Mouse (Mus musculus): ENCODE measurements at regions not wholly inside any gene's neighbourhood (a gene's known extent, or its start where the extent isn't known, plus 50 kb on each side); places are given as distances from the start of the nearest gene placed in this dataset.
A peak's percentile ranks its signal among the peaks of the same experiment; 100 is the strongest.

DNA sequence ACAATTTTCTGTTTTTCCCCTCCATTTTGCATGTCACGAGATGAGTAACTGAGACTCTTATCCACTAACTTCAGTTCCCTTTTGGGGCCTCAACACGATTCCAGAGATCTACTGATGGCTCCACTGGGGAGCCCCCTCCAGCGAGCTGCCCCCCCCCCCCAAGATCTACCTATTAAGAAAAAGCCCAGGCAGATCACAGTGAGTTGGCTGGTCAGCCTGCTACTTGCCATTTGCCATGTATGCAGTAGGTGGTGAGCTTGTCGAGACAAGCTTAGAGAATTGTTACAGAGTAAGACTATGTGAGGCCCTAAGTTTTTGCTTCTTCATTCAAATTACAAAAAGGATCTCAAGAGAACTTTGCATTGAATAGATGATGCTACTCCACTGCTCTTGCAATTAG lies 426.3 kb upstream of the Ubash3b start:
- no peak for DNase-seq

DNA sequence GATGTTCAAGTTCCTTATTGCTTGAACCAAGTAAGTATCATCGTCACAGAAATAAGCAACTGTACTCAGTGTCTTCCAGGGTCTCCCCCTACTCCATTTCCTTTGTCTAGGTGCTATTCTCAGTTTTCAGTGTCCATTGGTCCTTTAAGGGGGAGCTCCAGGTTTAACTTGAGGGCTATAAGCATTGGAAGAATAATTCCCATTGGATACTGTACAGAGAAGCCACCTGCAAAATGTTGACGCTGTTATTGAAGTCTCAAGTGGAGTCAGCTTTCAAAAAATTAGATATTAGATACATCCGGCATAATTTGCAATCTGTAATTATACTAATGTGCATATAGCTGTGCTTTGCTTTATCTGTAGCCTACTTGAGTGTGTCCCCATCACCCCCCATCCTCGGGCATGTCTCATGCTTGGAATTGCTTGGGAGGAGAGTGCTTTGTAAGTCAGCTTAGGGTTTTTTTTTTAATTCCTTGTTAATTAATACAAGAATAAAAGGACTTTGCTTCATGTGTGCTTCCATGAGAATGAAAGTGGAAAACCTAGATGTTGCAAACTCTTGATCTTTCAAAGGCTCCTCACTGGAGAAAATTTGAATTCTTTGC lies 425.6 kb upstream of the Ubash3b start:
- no peak for DNase-seq

DNA sequence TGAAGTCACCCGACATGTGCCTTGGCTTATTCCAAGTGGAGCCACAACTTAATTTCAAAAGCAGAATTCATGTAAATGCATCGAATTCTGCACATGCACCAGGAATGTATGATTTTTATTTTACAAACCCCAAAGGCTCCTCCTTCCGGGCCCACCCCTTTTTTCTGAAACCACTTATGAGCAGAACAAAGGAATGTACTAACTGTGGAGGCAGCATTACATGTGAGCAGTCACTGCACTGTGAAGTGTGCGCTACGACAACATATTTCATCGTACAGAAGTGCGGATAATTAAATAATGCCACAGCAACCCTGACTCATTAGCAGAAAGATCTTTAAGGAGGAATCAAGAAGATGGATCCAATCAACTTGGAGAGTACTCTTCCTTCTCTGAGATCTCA lies 424.8 kb upstream of the Ubash3b start:
- DNase-seq = no peak

DNA sequence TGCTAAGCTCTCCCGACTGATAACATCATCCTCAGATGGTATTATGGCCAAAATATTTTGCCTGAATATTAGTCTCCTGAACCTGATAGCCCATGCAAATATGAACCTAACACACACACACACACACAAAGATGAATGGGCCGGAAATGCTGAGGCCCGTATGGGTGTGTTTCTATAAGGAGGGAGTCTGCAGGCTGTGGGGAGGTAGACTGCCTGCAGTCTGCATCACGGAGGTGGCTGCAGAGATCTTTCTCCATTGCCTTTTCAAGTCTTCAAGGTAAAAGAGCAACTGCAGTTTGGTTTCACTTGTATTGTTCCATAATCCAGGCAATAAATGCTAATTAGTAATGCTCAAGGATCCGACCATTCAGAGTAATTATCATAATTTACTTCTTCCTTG lies 424.3 kb upstream of the Ubash3b start:
- no peak for DNase-seq

DNA sequence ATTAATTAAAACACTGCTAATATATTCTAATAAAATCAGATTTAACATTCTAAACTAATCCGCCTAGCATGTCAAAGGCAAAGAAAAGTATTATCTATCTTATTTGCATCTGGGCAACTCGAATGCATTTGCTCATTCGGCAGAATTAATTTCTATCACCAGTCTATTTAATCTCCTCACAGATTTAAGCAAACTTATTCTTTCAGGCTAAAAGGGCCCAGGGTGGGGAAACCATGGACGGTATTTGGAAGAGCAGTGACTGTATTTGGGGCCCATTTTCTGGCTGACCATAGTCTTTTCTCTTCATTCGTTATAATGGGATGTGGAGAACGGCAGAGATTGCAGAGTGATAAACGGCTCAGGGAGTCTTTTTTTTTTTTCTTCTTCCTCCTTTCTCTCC lies 423.5 kb upstream of the Ubash3b start:
- no peak for DNase-seq

DNA sequence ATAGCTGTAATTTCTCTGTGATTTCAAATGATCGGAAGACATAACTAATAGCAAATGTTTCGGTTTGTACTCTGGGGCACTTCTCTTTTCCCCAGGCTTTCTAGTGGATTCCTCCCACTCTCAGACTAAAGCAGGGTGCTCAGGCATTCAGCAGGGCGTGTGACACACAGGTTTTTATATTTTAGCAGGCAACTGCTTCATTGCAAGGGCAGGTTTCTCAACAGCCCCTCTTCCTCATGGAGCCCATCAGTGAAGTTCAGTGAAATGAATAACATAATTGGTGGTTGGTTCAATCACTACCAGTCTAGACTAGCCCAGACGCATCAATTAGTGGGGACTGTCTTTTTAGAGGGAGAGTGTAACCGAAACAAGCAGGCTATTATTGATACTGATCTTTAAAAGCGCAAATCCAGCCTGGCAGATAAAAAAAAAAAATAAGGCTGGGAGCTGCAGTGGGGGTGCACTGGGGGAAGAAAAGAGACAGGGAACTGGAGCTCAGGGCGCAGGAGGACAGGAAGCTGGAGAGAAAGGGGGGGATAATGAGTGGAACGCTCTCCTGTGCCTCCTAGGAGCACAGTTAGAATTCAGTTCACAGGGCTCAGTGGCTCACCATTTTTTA lies 422.3 kb upstream of the Ubash3b start:
- DNase-seq = peak; percentile 34

DNA sequence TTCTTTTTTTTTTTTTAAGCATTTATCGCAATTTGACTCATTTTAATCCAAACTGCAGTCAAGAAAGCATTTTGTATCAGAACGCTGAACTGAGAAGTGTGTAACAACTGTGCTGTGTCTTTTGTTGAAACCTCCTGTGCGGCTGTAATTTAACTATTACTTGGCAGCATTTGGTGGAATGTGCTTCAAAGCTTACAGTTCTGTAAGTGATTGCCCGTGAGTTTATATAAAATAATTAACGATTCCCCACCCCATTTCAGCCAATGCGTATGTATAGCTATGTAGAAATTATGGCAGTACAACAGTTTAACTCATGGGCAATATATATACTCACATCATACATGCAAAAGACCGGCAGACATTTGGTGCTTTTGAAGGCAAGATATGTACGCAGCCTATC lies 421.8 kb upstream of the Ubash3b start:
- DNase-seq = no peak

DNA sequence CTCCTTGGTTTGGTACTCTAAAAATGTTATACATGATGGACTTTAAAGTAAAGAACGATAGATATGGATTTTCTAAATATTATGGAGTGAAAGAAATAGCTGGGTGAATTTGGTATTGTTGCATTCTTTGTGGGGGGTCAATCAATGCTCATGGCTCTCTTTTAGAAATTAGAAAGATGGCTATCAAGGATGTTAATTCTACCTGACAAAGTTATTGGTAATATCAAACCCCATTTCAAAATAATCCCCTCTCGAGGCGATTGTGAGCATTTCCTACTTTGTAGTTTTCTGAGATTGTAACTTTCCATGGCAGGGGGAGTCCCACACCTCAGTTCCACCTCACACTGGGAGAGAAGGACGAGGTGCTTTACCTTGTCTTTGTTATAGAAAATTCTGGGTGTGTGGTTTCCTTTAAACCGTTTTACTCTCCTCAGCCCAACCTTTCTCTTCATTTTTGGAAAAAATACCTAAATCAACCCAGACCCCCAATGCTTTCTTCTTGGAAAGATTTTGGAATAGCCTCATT lies 421.3 kb upstream of the Ubash3b start:
- no peak for DNase-seq

DNA sequence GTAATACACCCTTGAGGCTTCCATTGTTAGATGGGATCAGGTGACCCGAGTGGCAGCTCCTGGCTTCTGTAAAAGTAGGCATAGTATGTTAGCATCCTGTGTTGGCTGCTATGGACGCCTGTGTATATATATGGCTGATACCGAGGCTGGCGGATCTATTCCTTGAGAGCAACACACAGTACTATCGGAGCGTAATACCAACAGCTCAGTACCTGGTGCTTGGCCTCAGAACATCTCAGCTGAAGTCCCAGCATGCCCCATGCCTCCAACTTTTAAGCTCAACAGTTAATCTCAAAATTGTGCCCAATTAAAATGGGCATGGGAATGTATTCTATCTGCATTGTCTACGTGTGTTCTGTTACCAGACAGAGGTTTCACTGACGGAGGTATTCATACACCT lies 420.7 kb upstream of the Ubash3b start:
- DNase-seq = peak; percentile 33

DNA sequence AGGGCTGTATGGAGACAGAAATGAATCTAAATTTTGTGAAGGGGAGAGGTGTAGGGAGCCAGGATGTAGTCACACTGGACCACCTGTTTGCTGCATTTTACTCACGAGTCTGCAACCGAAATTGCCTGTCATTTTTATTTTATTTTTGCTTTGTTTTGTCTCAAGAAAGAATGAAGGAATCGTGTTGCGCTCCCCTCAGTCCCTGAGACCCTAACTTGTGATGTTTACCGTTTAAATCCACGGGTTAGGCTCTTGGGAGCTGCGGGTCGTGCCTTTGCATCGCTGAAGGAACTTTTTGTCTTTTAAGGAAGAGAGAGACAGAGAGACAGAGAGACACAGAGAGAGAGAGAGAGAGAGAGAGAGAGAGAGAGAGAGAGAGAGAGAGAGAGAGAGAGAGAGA lies 420.2 kb upstream of the Ubash3b start:
- DNase-seq = no peak

DNA sequence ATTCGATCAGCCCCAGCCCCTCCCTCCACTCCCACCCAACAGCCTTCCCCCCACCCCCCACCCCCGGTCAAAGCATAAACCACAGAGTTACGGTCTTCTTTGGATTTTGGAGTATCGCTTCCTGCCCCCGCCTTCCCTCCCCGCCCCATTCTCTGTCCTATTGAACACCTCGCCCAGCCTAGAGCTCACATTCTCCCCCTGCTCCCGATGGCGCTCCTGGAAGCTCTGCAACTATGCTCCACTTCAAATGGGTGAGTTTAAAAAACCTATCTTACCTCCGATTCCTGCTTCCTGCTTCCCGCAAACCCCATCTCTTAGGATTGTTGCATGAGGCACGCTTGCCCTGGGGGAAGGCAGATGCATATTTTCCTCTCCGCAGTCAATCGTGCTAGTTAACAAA lies 419.7 kb upstream of the Ubash3b start:
- DNase-seq = peak; percentile 46

DNA sequence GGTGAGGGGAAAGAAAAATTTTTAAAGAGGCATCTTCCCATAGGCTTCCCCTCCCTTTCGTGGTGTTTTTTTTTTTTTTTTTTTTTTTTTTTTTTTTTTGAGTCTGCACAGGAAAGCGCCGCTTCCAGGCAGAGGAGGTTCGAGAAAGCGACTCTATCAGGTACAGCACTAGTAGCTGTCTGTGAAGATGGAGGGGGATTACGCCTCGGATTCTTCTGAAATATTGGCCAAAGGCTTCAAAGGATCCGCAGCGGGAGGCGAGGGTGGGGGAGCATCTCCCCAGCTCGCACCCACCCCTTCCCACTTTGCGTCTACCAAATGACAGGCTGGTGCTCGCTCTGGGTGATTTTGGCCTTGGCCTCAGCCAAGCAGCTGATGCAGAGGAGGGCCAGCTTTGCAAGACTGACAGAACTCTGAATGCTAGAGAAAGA lies 419.1 kb upstream of the Ubash3b start:
- DNase-seq = peak; percentile 73

DNA sequence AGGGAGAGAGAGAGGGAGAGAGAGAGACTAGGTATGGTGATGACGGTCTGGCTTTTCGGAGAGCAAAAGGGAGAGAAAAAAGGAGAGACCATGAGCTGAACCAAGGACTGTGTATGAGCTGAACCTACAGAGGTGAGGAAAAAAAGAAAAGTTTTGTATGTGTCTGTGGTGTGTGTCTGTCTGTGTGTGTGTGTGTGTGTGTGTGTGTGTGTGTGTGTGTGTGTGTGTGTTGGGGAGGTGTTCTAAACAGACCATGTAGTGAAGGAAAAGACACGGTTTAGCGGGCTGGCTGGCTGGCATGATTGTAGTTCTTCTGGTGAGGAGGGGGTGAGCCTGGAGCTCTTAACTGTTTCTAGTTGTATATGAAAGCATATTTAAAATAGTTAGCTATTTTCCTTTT lies 418.6 kb upstream of the Ubash3b start:
- no peak for DNase-seq

DNA sequence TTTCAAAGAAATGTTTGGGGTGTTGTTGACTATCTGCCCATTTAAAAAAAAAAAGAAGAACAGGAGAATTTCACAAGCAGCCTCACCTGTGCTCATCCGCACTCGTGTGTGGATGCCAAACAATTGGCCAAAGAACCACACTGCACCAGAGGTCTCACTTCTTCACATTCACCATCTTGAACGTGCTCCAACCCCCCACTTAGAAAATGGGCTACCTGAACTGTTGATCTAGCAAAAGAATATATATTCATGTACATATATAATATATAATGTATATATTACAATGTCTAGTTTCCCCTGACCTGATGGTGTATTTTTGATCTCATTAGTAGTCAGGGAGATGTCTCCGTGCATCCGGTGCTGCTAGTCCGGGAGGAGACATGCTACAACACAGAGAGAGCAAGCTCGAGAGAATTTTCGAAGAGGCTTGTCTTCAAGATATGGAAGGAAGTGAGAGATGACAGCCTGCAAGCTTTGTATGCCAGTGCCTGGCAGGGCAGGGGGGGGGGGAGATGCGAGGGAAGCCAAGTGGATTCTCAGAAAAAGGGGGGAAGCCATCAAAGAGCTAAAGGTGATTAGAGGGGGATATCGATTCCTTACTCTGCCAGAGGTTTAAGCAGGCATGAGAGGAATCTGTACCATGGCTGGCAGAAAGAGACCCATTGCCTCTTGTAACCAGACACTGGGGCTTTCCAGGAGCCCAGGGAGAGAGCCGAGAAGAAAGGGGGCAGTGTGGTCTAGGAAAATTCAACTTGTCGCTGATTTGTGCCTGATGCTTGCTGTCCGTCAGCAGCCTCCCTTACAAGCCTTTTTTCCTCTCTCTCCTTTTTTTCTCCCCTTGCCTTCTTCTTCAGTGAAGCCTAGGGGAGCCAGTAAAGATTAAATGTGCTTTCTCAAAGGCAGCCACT lies 417.9 kb upstream of the Ubash3b start:
- DNase-seq = peak; percentile 53

DNA sequence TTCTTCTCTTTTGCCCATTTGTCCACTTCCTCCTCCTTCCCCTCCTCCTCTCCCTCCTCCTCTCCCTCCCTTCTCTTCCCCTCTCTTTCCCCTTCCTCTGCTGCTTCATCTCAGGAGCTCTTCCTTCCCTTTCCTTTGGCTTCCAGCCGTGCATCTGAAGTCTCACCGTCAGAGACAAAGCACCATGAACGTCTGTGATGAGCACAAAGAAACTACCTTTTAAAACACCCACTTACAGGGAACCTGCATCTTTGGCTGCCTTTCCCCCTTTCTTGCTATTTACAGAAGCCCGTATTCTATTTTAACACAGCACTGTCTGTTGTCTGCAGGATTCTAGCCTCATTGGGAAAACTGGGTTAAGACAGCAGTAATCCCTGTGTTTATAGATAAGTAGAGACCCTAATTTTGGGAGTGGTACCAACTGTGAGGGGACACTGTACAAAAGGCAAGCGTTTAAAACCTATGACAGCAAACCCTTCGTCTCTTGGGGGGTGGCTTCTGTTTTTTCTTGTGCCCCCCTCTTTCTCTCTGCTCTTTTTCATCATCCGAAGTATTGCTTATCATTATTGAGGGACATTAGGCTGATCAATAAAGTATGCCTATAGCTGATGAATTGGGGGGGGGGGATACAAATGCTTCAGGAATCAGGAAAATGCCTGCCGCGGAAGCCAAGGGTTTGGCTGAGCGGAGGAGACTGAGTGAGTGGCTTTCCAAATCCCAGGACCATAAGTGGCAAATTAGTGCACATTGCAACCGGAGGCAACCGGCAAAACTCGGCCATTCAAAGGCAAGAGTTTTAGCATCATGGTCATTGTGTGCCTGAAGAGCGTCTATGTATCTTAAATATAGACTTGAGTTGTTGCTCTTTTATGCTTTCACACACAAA lies 417.0 kb upstream of the Ubash3b start:
- no peak for DNase-seq

DNA sequence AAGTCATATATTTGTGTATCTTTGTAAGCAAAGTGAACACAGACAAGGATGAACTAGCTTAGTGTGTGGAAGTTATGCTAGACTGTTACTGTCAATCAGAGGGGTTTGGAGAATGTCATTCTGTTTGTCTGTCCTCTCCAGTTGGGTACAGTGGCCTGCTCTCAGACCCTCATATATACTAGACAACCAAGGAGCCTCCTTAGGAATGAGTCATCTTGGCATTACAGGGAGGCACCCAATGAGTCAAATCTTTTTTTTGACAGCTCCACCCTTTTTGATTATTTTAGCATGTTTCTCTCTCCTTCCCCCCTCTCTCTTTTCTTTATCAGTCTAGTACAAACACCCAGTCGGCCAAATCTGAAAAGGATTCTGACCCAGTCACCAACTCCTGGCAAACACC lies 416.3 kb upstream of the Ubash3b start:
- no peak for DNase-seq

DNA sequence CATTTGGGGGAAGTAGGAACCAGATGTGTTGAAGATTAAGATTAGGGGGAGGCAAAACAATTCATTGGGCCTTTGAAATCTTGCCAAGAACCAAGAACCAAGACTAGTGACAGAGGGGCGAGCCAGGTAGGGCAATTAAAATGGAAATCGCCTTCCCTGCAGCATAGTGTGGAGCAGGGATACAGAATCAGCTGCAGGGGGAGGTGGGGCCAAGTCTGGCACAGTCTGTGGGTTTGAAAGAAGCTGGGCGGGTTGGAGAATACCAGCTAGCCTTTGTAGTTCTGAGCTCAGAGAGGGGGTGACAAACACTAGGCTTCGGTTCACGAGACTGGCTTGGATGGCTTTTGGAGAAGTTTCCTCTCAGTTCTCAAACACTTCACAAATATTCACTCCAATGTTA lies 414.3 kb upstream of the Ubash3b start:
- no peak for DNase-seq

DNA sequence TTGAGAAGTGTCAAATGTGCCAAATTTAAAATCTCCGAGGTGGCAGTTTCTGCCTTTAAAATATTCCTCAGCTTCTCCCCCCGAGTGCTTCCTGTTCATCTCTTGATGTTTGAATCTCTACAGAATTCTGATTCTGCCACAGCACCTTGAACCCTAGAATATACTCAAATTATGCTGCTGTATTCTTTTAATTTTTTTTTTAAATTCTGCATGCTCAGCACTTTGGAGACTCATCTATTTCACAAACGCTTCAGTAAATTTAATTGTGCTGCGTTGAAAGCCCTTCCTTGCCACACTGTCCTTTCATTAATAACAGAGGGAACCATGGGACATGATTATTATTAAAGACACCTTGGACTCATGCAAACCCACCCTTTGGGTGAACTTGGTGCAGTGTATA lies 408.8 kb upstream of the Ubash3b start:
- no peak for DNase-seq

DNA sequence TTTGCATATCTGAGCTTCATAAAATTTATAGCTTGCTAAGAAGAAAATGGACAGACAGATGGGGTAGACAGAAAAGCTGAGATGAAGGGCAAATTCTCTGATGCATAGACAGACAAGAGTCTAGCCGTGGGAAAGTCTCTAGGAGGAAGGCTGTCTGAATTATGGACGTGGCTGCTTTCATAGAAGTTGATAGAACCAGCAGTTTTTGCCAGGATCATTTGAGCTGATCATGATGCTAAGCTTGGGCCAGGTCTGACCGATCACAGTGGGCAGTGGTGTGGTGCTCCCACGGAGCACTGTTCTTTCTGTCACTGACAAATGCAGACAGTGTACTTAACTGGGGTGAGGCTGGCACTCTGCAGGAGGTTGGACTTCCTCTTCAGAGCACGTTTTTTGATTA lies 405.0 kb upstream of the Ubash3b start:
- no peak for DNase-seq

DNA sequence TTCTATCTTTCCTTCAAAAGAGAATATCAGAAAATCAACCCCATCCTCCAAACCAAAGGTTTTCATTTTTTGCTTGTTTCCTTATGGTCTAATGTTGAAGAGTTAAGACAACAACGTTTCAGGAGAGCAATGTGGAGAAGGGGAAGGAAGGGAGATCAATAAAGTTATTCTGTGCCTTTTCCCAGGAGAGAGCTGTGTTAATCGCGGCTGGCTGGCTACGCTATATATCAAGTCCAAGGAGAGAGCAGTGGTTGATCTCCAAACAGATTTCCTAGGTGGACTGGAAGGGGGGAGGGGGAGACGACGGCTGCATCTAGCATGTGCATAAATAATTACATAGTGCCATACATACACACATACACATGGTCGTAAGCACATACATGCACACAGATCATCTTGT lies 404.3 kb upstream of the Ubash3b start:
- DNase-seq = no peak

DNA sequence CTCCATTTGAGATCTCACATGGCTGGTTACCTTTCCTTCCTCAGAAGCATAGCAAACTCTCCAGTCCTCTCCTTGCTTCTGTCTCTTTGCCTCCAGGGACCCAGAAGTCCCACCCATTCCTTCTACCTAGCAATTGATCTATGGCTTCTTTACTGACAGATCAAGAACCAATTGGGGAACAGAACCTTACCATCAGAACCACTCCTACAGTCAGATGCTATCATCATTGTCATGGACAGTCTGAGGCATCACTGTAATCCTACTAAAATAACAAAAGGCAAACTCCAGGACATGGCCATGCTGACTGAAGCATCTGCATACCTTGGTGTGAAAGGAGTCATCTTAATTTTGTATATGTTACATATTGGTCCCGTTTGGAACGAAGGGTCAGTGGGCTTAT lies 401.9 kb upstream of the Ubash3b start:
- no peak for DNase-seq

DNA sequence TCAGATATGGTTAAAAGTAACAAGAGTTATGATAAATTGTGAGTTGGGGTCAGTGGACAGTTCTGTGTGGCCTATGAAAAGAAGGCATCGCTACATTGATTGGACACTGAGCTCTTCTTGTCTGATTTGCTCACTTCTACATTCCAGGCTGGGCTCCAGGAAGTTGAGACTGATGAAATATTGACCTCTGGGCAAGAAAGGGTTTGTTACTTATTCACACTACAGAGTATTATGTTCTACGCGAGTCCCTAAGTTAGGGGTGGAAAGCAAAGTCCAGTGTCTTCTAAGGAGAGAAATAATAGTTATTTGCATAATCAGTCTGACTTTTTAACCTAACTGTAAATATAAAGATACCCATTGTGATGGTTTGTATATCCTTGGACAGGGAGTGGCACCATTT lies 397.0 kb upstream of the Ubash3b start:
- DNase-seq = no peak

DNA sequence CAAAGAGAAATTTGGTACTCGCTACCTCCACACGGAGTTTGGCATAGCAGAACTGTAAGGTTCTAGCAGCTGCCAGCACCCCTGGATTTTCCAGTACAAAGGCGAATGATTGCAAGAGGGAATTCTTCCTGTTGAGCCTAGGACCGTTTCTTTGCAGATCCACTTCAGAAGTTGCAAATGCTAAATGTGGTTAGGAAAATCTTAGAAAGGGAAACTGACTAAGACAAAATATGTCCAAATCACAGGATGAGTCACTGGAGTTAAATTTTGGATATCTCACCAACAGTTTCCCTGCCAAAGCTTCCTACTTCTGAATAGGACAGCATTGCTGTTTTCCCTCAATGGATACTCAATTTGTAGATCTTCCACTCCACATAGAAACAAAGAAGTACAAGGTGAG lies 395.4 kb upstream of the Ubash3b start:
- DNase-seq = no peak
